Mouse (Mus musculus) bone marrow macrophage, adult 2 months (primary cell): ENCODE data around the gene Nek2.

ENCODE experiments used
- CTCF ChIP-seq: IDR thresholded peaks from 2 replicates; pipeline ENCODE4 v1.5.1; 2012; ENCODE audit warnings: low read depth, mild to moderate bottlenecking, low read length, moderate library complexity
- POLR2A ChIP-seq: IDR thresholded peaks from 2 replicates; pipeline ENCODE4 v1.6.1; 2012; ENCODE audit warnings: mild to moderate bottlenecking, low read depth, low read length, borderline replicate concordance

- TF ChIP-seq CTCF (no peak), POLR2A (no peak)
Measured at GRCm38 (mm10) chr1:191855136-191855878, 34.1 kb downstream of the Nek2 start.
